Mouse (Mus musculus) gastrocnemius, postnatal 10 days (tissue): ENCODE measurements around the gene Rab4a. TPM values are rescaled to one million over a fixed set of nuclear protein-coding genes. Genes with fewer than 3 reads are reported as not detected.
"Not testable (repeated sequence)": the region's sequence is repeated elsewhere in the genome, so short reads cannot be mapped to it uniquely, and the experiment has no call there.

Experiments
- DNase-seq: peaks from one replicate; pipeline ENCODE4 v3.0.0; 2021; ENCODE audit warnings: mixed read lengths
- total RNA-seq, 2 experiments: library from RNA; stranded (reverse); gene quantifications; 2 replicates each; pipeline ENCODE4 v1.2.3; 2021

The Rab4a gene
- total RNA-seq, 2 experiments from 2014 or later: 11.7 to 14.1 TPM

GRCm38 (mm10) chr8:123788416-123789170 lies 17.2 kb upstream of the Rab4a start:
- no peak for DNase-seq

- DNase-seq: no peak
These were observed 16.3 kb upstream of the Rab4a start for GRCm38 (mm10) chr8:123789461-123789860.

- peak; percentile 91 for DNase-seq
These were observed 15.8 kb upstream of the Rab4a start for GRCm38 (mm10) chr8:123789970-123790369.

DNA sequence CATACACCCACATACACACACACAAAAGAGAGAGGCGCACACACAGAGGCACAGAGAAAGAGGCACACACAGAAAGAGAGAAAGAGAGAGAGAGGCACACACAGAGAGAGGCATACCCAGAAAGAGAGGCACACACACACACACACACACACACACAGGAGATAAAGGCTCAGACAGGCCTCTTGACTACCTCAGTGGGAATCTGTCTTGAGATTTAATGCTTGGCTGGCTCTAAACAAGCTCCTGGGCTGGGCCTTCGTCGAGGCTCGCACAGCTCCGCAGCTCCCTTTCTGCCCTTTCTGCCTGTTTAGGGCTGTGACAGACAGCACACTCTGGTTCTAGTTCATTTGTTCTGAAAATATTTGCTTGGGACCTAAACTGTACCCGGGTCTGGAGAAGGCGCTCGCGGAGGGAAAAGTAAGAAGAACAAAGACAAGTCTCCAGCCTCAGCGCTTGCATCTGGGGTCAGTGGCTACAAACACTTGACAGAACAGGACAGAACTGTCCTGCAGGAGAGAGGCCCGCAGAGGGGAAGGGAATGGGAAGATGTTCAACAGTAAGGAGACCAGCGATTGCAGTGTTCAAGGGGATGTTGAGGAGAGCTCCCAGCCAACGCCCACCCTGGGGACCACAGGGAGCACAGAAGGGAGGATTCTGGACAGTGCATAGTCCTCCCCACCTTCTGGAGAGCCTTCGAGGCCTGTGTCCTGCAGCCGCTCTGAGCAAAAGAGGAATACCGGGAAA lies 14.5 kb upstream of the Rab4a start:
- DNase-seq: no peak

DNA sequence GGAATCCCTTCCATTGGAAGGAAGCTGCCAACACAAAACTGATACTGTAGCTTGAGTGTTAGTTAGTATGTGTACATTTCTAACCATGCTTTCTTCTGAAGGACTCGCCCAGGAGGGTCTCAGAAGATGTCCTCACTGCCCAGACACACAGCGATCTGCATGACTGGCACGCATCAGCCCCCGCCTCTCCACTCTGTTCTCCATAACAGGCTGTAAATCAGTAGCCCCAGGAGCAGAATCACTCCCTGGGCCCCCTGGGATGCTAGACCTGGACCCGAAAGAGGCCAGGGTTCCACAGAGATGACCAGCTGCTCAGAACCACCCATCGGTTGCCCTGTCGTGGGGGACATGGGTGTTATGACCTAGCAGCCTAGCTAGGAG lies 13.9 kb upstream of the Rab4a start:
- no peak for DNase-seq

GRCm38 (mm10) chr8:123793900-123794299 lies 11.9 kb upstream of the Rab4a start:
- DNase-seq: no peak

- DNase-seq: no peak
These were observed 11.0 kb upstream of the Rab4a start for GRCm38 (mm10) chr8:123794766-123795165.

DNA sequence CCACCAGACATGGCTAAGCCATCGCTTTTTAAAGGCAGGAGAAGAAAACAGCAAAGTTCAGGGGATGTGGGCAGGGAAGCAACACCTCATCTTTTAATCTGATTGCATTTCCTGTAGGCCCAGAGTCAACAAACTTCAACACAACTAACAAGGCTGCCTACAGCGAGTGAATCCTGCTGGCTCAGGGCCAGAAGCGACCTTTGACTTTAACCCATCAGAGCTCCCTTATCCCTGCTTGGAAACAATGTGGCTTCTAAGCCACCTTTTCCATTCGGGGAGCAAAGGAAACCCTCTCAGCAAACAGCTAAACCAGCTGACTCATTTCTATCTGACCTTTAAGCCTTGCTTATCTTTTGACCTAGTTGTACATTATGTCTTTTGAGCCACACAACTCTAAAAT lies 9.0 kb upstream of the Rab4a start:
- no peak for DNase-seq

DNA sequence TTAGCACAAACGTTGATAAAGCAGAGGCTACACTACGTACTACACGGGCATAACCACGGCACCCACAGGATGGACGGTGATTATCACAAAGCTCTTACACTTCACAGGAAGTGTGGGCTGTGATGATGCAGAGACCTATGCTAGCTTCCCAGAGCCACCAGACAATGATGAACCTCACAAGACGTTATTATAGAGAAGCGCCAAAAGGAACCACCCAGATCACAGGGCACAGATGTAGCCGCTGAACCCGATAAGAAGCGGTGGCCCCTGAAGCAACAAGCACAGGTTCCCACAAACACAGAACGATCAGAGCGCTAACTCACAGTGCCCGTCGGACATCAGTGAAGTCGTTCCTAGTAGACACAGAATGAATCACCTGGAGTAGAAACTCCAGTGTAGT lies 7.9 kb upstream of the Rab4a start:
- no peak for DNase-seq

GRCm38 (mm10) chr8:123799434-123799833 lies 6.4 kb upstream of the Rab4a start:
- no peak for DNase-seq

- no peak for DNase-seq
These were observed 5.9 kb upstream of the Rab4a start for GRCm38 (mm10) chr8:123799885-123800284.

DNA sequence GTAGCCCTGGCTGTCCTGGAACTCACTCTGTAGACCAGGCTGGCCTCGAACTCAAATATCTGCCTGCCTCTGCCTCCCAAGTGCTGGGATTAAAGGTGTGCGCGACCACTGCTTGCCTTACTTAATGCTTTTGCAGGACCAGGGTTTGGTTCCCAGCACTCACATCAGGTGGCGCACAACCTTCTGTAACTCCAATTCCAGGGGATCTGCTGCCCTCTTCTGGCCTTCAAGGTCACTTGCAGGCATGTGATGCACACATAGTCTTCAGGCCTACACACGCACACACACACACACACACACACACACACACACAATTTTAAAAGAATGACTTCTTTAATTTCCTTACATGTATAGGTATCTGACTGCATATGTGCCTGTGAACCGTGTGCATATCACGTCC lies 4.9 kb upstream of the Rab4a start:
- DNase-seq: no peak

- DNase-seq: no peak
These were observed 4.2 kb upstream of the Rab4a start for GRCm38 (mm10) chr8:123801538-123801937.

DNA sequence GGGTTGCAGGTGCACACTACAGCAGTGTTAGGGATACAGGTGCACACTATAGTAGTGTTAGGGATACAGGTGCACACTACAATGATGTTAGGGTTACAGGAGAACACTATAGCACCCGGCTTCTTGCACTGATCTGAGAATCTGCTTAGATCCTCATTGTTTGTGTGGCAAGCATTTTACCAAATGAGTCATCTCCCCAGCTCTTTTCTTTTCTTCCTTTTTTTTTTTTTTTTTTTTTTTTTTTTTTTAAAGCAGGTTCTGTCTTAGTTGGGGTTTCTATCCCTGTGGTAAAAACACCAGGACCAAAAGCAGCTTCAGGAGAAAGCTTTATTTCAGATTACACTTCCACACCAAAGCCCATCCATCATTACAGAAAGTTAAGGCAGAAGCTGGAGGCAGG lies 2.1 kb upstream of the Rab4a start:
- DNase-seq: no peak

DNA sequence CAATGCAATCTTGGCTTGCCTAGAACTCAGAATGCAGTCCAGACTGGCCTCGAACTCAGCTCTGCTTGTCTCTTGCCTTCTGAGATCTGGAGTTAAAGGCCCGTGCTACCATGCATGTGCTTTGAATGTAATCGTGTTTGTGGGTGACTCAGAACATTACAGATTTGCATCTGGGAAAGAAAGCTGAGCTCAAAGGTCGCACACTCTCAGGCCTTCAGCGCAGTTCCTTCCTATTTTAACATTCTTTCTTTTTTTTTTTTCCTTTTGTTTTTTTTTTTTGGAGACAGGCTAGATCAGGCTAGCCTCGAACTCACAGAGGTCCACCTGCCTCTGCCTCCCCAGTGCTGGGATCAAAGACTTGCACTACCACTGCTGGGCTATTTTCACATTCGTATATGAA lies 1.2 kb upstream of the Rab4a start:
- no peak for DNase-seq

DNA sequence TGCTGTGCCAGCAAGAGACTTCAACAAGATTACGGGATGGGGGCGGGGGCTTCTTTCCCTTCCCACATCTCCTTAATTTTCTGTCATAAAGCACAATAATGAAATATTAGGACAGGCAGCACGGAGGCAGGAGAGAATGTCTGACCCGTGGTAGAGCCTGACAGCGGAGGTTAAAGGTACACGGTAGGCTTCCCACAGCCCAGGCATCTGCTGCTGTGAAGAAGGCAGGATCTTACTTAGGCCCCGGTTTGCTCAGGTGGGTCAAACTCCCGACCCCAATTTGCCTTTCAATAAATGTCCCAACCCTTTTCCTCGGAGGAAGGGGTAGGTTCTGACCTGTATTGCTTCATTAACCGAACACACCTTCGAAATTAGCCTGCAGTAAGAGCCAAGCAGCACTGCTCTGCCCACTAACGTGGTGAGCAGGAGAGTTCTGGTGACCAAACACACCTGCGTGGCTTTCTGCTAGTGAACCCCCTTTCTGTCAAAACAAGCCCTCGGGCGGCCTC lies 522 bp upstream of the Rab4a start:
- DNase-seq: no peak

DNA sequence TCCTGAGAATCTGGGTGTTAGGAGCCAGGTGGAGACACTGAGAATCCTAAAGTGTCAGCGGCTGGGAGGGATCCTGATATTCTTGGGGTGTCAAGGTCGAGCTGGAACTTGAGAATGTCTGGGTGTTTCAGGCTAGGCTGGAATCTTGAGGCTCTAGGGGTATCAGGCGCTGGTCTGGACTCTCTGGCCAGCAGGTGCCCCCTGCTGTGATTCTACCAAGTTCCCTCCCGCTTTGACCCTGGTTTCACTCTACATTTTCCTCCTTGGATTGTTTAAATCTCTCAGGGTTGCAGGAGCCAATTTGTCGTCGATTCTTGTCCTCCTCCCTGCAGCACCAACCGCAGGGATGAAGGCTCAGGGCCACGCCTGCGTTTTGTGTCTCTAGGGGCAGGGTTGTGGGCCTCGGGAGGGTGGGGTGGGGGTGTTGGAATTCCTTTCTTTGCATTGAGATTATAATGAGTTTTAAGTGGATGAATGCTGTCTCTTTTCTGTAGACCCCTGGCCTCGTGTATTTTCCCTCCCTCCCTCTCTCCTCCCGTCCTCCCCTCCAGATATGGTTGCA lies 670 bp downstream of the Rab4a start:
- DNase-seq: no peak

GRCm38 (mm10) chr8:123807024-123807431 lies 1.2 kb downstream of the Rab4a start:
- no peak for DNase-seq

DNA sequence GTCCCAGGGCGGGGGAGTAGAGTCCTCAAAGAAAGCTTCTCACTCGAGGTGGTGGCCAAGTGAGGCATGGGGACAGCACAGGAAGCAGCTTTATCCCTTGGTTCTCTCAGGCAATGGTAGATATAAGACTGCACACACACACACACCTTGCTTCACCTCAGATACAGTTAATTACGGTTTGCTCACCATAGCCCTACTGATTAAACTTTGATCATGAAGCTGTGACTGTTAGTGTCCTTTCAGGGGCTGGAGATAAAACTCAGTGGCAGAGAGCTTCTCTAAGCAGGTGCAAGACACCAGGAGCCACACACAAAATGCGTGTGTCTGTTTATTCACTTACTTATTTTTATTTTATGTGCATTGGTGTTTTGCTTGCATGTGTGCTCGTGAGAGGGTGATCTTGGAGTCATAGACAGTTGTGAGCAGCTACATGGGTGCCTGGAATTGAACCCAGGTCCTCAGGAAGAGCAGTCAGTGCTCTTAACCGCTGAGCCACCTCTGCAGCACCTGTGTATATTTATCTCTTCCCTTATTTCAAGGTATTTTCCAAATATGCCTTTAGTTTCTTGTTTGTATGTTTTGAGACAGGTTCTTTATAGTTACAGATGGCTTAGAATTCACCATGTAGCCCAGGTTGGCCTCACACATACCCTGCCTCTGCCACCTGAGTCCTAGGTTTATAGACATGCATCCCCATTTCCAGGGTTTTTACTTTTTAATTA lies 2.2 kb downstream of the Rab4a start:
- DNase-seq: no peak

GRCm38 (mm10) chr8:123808671-123809070 lies 2.9 kb downstream of the Rab4a start:
- no peak for DNase-seq

- not testable (repeated sequence) for DNase-seq
These were observed 3.6 kb downstream of the Rab4a start for GRCm38 (mm10) chr8:123809342-123809741.

- no peak for DNase-seq
These were observed 6.4 kb downstream of the Rab4a start for GRCm38 (mm10) chr8:123812227-123812626.
